Mouse (Mus musculus): ENCODE measurements around the gene Fam166a.

DNA sequence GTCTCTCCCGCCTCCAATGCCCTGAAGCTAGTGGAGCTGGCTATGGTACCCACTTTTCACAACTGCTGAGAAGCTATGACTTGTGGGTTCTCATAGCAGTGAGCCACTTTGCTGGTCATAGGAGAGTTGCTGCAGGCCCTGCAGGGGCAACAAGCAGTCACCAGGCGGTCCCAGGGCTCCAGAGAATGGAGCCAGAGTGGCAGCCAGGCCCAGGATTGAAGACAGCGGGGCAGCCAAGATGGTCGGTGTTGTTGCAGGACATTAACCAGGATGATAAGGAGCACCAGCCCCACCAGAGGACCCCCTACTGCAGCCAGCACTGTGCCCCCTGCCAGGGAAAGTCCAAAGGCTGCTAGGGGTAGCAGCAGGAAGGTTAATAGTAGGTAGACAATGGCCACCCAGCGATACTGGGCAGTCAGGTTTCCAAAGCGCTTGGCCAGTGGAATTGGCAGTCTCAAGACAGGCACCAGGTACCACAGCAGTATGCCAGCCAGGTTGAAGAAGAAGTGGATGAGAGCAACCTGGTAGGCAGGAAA lies 10.5 kb downstream of the Fam166a start:
- TF ChIP-seq CTCF (IDR thresholded peaks at IDR 0.05; ENCODE audit: borderline replicate concordance, insufficient read depth, low read depth, low read length) (no peak), POLR2A (IDR thresholded peaks at IDR 0.05; ENCODE audit: borderline replicate concordance, insufficient read depth, low read length) (no peak)
